Mouse (Mus musculus) retina, embryonic 14.5 days (tissue): ENCODE measurements at regions not wholly inside any gene's neighbourhood (a gene's known extent, or its start where the extent isn't known, plus 50 kb on each side); places are given as distances from the start of the nearest gene placed in this dataset.
"Not testable (repeated sequence)": the region's sequence is repeated elsewhere in the genome, so short reads cannot be mapped to it uniquely, and the experiment has no call there.

Experiments
- DNase-seq: peaks from one replicate; pipeline ENCODE4 v3.0.0-alpha.2; 2015; ENCODE audit warnings: low spot score

DNA sequence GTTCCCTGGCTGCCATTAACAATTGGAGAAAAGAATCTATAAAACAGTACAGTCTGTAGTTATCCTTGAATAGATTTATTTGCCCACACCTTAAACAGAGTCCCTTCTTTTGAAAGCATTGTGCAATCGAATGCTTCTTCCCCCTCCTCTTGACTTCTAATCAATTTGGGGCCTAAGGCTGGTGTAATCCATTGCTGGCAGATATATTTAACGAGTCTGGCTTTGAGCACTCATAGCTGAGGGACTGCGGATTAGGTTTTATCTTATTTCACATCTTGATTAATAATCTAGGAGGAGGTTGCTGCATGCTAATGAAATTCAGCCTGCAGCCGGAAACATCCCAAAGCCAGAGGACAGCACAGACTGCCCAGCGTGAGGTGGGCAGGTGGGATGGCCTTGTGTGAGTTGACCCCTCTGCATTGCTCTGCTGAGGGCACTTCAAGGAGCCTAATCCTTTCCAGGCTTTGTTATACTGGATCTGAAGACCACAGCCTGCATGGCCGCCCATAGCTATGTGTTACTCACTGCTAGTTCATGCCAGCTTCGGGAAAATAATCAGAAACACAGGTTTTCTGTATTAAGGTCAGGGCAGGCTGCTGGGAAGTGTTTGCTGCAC is 163.6 kb downstream of the Mterf1b start:
- no peak for DNase-seq

GRCm38 (mm10) chr5:4356555-4357273 is 164.5 kb downstream of the Mterf1b start:
- not testable (repeated sequence) for DNase-seq

DNA sequence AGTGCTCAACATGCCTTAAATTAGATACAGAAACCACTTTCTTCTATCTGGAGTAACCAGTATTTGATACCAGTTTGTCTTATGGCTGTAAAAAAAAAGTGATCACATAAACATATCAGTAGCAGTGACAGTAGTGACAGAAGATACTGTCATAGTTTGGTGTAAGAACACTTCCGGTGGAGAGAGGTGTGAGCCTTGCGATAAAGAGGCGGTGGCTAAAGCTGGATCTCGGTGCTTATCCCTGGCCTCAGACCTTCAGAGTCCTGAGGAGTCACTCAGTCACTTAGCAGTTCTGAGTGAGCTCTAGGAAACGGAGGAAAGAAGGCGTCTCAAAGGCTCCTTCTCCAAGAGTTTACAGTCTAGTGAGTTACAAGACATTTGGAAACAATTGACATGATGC is 169.4 kb downstream of the Mterf1b start:
- DNase-seq = not testable (repeated sequence)

DNA sequence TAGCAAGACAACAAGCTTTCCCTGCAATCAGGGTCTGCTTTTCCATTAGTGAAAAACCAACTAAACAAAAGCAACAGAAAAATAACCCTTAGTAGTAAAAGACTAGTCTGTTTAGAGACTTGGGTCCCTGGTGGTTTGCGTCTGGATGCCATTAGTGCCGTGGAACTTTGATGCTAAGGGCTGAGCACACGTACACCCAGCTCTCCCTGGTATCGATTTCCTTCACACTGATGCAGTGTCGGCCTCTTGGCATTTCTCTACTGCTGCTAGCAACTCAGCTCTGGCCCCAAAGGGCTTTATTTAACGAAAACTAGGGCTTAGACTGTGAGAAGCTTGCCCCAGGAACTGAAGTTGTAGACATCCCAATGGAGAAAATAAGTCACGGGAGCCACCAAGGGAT is 192.6 kb downstream of the Mterf1b start:
- DNase-seq = not testable (repeated sequence)

DNA sequence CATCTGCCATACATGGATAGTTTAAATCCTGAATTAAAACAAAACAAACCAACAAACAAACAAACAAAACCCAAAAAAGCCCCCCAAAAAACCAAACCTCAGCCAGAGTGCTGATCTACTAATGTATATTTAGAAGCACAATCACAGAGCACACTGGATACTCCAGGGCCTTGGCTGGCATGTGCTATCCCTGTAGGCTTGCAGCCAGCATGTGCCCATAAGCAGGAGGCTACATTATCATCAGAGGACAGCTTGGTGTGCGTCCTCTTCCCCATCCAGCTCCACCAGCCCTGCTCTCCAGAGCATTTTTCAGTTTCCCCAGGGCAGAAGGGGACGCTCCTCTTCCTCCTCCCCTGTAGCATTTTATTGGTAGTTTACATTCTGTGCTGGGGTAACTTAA is 198.9 kb downstream of the Mterf1b start:
- DNase-seq = no peak

DNA sequence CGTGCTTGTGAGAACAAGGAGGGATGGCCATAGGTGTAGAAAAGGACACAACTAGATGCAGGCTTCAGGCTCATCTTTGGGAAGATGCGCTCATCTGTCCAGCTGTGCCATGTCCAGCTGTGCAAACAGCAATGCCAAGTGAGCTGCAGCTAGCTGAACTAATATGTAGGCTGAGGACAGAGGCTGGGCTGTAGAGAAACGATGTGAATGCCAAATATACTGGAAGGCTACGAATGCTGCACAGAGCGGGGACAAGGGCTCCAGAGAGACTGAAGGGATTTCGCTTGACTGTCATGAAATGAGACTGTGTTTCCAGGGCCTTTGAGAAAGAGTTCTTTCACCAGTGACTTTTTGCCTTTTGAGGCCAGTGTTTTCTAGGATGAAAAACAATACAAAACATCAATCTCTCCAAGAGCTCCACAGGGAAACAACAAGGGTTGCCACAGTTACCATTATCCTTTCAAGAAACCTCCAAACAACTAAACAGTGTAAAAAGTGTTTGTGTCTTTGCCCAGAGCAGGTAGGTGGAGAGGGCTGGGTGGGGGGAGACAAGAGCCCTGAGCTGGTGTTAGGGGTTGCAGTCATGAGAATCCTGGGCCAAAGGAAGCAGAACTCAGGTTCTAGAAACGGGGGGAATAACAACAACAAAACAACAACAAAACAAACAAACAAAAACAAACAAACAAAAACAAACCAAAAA is 202.3 kb downstream of the Mterf1b start:
- not testable (repeated sequence) for DNase-seq

- DNase-seq = no peak
These were observed 205.9 kb downstream of the Mterf1b start for GRCm38 (mm10) chr5:4398087-4398486.

- no peak for DNase-seq
These were observed 225.6 kb downstream of the Mterf1b start for GRCm38 (mm10) chr5:4417761-4418160.
